Mouse (Mus musculus) hindbrain, embryonic 14.5 days (tissue): Measurements from ENCODE around the gene Lman2. TPM values are rescaled to one million over a fixed set of nuclear protein-coding genes. Genes with fewer than 3 reads are reported as not detected.

Source experiments
- ATAC-seq: fragments of 200-750 bp; cut with Nextera tagmentation; 2 replicates; pipeline ENCODE4 v1.8.0; 2017; ENCODE audit warnings: moderate number of reproducible peaks, mild to moderate bottlenecking, moderate TSS enrichment, moderate library complexity; ENCODE audit not compliant: low FRiP score
- DNase-seq: peaks from one replicate; pipeline ENCODE4 v3.0.0-alpha.2; 2015; ENCODE audit warnings: low spot score
- H3K27ac ChIP-seq: fragments of 300-500 bp; sonication (generic); 2 replicates; pipeline ENCODE4 v1.5.1; 2014; ENCODE audit warnings: mild to moderate bottlenecking, moderate library complexity
- H3K27me3 ChIP-seq: fragments of 300-500 bp; sonication (generic); 2 replicates; pipeline ENCODE4 v1.6.1; 2014; ENCODE audit warnings: mild to moderate bottlenecking, low read length, mixed read lengths; ENCODE audit not compliant: control insufficient read depth, insufficient read depth
- H3K36me3 ChIP-seq: fragments of 300-500 bp; sonication (generic); replicated peaks from 2 replicates; pipeline ENCODE4 v1.6.1; 2014; ENCODE audit not compliant: control insufficient read depth, insufficient read depth
- H3K4me1 ChIP-seq: fragments of 300-500 bp; sonication (generic); replicated peaks from 2 replicates; pipeline ENCODE4 v1.6.1; 2014; ENCODE audit warnings: antibody characterized with exemption, low read length, mixed read lengths; ENCODE audit not compliant: control insufficient read depth, insufficient read depth
- H3K4me2 ChIP-seq: fragments of 300-500 bp; sonication (generic); replicated peaks from 2 replicates; pipeline ENCODE4 v1.6.1; 2014; ENCODE audit warnings: mild to moderate bottlenecking, moderate library complexity
- H3K4me3 ChIP-seq: fragments of 300-500 bp; sonication (generic); replicated peaks from 2 replicates; pipeline ENCODE4 v1.5.1; 2014; ENCODE audit warnings: mild to moderate bottlenecking, low read length
- H3K9ac ChIP-seq: fragments of 300-500 bp; sonication (generic); 2 replicates; pipeline ENCODE4 v1.6.1; 2014
- H3K9me3 ChIP-seq: fragments of 300-500 bp; sonication (generic); 2 replicates; pipeline ENCODE4 v1.6.1; 2016; ENCODE audit warnings: low read length; ENCODE audit not compliant: control insufficient read depth
- WGBS: fragments of 180-500 bp; shearing (Covaris S2); extraction: QIAGEN DNeasy Blood & Tissue Kit; methylation state at CpG from one replicate; pipeline ENCODE4 v1.1.7; 2014; 5-methylcytosine and 5-hydroxymethylcytosine counted together
- polyA plus RNA-seq: library from polyadenylated mRNA; unstranded; fragments of >200 nt; fragmentation: Nextera tagmentation; extraction: Ambion mirVana; gene quantifications from 2 replicates; pipeline ENCODE4 v1.2.1, GENCODE M21; 2014

The Lman2 gene
- polyA plus RNA-seq, 1 experiment from 2014 or later: 44.8 TPM

GRCm38 (mm10) chr13:55344286-55344685 lies 18.3 kb downstream of the Lman2 start:
- peaks cover 57% of the 10 kb centered on the region for H3K36me3 ChIP-seq

GRCm38 (mm10) chr13:55342469-55342868 lies 20.1 kb downstream of the Lman2 start:
- ATAC-seq: no peak

More at GRCm38 (mm10) chr13:55344286-55344685, 18.3 kb downstream of the Lman2 start:
- no peaks in the 10 kb centered on the region for H3K9me3 ChIP-seq
- WGBS: 90% methylated on average over 7 of the region's 7 CpGs
- no peak overlapping the region for H3K4me2 ChIP-seq
- no peak for ATAC-seq
- no peak overlapping the region for H3K27ac ChIP-seq
- H3K4me3 ChIP-seq: no peak overlapping the region
- H3K4me1 ChIP-seq: no peaks in the 10 kb centered on the region
- no peak for DNase-seq
- no peak overlapping the region for H3K9ac ChIP-seq
- no peaks in the 10 kb centered on the region for H3K27me3 ChIP-seq

GRCm38 (mm10) chr13:55339259-55339658 lies 23.3 kb downstream of the Lman2 start:
- H3K9ac ChIP-seq: no peak overlapping the region
- no peak overlapping the region for H3K27ac ChIP-seq
- H3K27me3 ChIP-seq: no peaks in the 10 kb centered on the region
- no peak for ATAC-seq
- H3K36me3 ChIP-seq: peaks cover 7% of the 10 kb centered on the region
- no peak overlapping the region for H3K4me2 ChIP-seq
- no peak overlapping the region for H3K4me3 ChIP-seq
- DNase-seq: no peak
- H3K9me3 ChIP-seq: no peaks in the 10 kb centered on the region
- WGBS: 38% methylated on average over 2 of the region's 2 CpGs
- no peaks in the 10 kb centered on the region for H3K4me1 ChIP-seq

More at GRCm38 (mm10) chr13:55342469-55342868, 20.1 kb downstream of the Lman2 start:
- WGBS: 43% methylated on average over 11 of the region's 11 CpGs
- DNase-seq: no peak
- Histone ChIP-seq H3K4me3 (no peak overlapping the region), H3K27ac (no peak overlapping the region), H3K4me2 (no peak overlapping the region), H3K9ac (no peak overlapping the region), H3K9me3 (no peaks in the 10 kb centered on the region), H3K4me1 (no peaks in the 10 kb centered on the region), H3K27me3 (no peaks in the 10 kb centered on the region), H3K36me3 (peaks cover 39% of the 10 kb centered on the region)

GRCm38 (mm10) chr13:55338131-55339054 lies 24.2 kb downstream of the Lman2 start:
- H3K4me1 ChIP-seq: no peaks in the 10 kb centered on the region
- no peak for ATAC-seq

GRCm38 (mm10) chr13:55337341-55337975 lies 25.1 kb downstream of the Lman2 start:
- Histone ChIP-seq H3K4me1 (no peaks in the 10 kb centered on the region), H3K4me2 (no peak overlapping the region)
- WGBS: 59% methylated on average over 10 of the region's 10 CpGs

More at GRCm38 (mm10) chr13:55338131-55339054, 24.2 kb downstream of the Lman2 start:
- Histone ChIP-seq H3K36me3 (no peaks in the 10 kb centered on the region), H3K27me3 (no peaks in the 10 kb centered on the region), H3K9ac (no peak overlapping the region), H3K4me2 (no peak overlapping the region), H3K4me3 (no peak overlapping the region), H3K9me3 (no peaks in the 10 kb centered on the region), H3K27ac (no peak overlapping the region)
- WGBS: 57% methylated on average over 12 of the region's 12 CpGs
- no peak for DNase-seq

GRCm38 (mm10) chr13:55335701-55336100 lies 26.9 kb downstream of the Lman2 start:
- H3K9ac ChIP-seq: no peak overlapping the region
- H3K4me3 ChIP-seq: no peak overlapping the region
- no peak overlapping the region for H3K4me2 ChIP-seq
- no peak for ATAC-seq
- H3K36me3 ChIP-seq: no peaks in the 10 kb centered on the region
- 85% methylated on average over 4 of the region's 4 CpGs for whole genome bisulfite sequencing
- no peak overlapping the region for H3K27ac ChIP-seq
- no peaks in the 10 kb centered on the region for H3K27me3 ChIP-seq
- no peaks in the 10 kb centered on the region for H3K9me3 ChIP-seq
- DNase-seq: no peak
- no peaks in the 10 kb centered on the region for H3K4me1 ChIP-seq

More at GRCm38 (mm10) chr13:55337341-55337975, 25.1 kb downstream of the Lman2 start:
- ATAC-seq: no peak
- Histone ChIP-seq H3K4me3 (no peak overlapping the region), H3K36me3 (no peaks in the 10 kb centered on the region), H3K9me3 (no peaks in the 10 kb centered on the region), H3K9ac (no peak overlapping the region), H3K27me3 (no peaks in the 10 kb centered on the region), H3K27ac (no peak overlapping the region)
- no peak for DNase-seq

GRCm38 (mm10) chr13:55332331-55332730 lies 30.3 kb downstream of the Lman2 start:
- no peak overlapping the region for H3K4me3 ChIP-seq
- H3K27ac ChIP-seq: no peak overlapping the region
- H3K4me2 ChIP-seq: no peak overlapping the region
- H3K4me1 ChIP-seq: peaks cover 10% of the 10 kb centered on the region; the same call in 1 of the 2 replicates
- no peaks in the 10 kb centered on the region for H3K36me3 ChIP-seq
- no peaks in the 10 kb centered on the region for H3K27me3 ChIP-seq
- DNase-seq (no peak), ATAC-seq (no peak)
- no peak overlapping the region for H3K9ac ChIP-seq
- WGBS: 91% methylated on average over 3 of the region's 3 CpGs
- no peaks in the 10 kb centered on the region for H3K9me3 ChIP-seq

GRCm38 (mm10) chr13:55330567-55331400 lies 31.8 kb downstream of the Lman2 start:
- WGBS: 44% methylated on average over 14 of the region's 14 CpGs
- peaks cover 15% of the 10 kb centered on the region; the same call in 1 of the 2 replicates for H3K4me1 ChIP-seq
- H3K4me2 ChIP-seq: peak overlapping the region; percentile 91
- peak overlapping the region; percentile 63; the same call in 1 of the 2 replicates for H3K9ac ChIP-seq
- no peak for ATAC-seq
- H3K27ac ChIP-seq: 0 out of 2 replicates have a peak overlapping the region, but pooled peaks have one; percentile 53
- no peaks in the 10 kb centered on the region for H3K27me3 ChIP-seq
- H3K4me3 ChIP-seq: peak overlapping the region; percentile 64
- H3K9me3 ChIP-seq: no peaks in the 10 kb centered on the region
- H3K36me3 ChIP-seq: peaks cover 6% of the 10 kb centered on the region
- DNase-seq: no peak
